Mouse (Mus musculus) frontal cortex, adult (tissue): ENCODE data around the gene Gpr12.
"Not testable (repeated sequence)": the region's sequence is repeated elsewhere in the genome, so short reads cannot be mapped to it uniquely, and the experiment has no call there.

Experiments used
- ATAC-seq: cut with Nextera tagmentation; 2 replicates; pipeline ENCODE4 v1.9.2; 2017; ENCODE audit warnings: mild to moderate bottlenecking, moderate library complexity, mixed read lengths; ENCODE audit not compliant: low TSS enrichment

Gpr12 gene

GRCm38 (mm10) chr5:146584478-146585306 is at the start of gene Gpr12:
Gene Gpr12 (minus strand): TSS chr5:146585239.
- ATAC-seq = peak; percentile 48

GRCm38 (mm10) chr5:146631602-146632001 is 46.6 kb upstream of the Gpr12 start:
- no peak for ATAC-seq

- no peak for ATAC-seq
Observed at GRCm38 (mm10) chr5:146630961-146631360, 45.9 kb upstream of the Gpr12 start.

DNA sequence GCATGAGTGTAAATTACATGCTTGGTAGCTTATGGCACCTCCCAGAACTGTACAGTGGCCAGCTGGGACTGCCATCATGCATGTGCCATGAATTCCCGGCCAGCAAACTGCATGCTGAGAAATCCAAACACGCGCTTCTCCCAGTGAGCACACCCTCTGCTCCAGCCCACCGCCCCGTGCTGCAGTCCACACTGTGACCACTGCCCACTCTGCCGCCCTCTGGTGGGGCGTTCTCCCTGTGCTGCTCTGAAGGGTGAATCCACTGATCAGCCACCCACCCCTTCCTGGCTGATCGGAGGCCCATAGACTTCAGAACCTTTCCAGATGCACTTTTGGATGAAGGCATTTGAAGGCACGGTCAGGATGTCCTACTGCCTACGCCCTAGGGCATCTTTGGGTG is 44.6 kb upstream of the Gpr12 start:
- ATAC-seq = no peak

GRCm38 (mm10) chr5:146628804-146629203 is 43.8 kb upstream of the Gpr12 start:
- ATAC-seq = peak; percentile 54

- ATAC-seq = peak; percentile 13; the same call in 1 of the 2 replicates
Observed at GRCm38 (mm10) chr5:146627901-146628300, 42.9 kb upstream of the Gpr12 start.

DNA sequence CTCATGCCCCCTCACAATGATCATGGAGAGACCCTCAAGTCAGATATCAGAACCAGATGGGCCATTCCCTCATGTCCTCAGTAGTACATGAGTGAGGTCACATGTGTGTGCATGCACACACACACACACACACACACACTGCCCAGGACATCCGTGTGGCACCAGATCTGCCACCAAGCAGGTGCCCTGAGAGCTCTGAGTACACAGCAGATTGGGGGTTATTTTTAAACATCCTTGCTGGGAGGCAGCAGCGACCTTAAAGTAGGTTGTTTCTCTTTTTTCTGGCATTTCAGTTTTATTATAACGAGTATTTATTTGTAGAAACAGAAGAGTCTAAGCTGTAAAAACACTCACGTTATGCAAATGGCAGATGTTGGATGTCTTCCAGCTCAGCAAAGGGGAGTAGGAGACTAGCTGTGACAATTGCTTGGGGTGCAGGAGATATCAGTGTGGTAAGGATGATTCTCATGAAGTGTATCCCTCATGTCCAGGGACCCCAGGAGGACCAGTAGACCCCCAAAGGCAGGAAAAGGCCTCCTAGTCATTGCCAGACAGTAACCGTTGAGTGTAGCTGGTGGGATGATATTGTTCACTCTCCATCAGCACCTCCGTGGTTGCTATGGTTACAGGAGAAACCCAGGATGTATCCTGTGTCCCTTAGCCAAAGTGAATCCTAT is 40.7 kb upstream of the Gpr12 start:
- peak; percentile 62 for ATAC-seq

DNA sequence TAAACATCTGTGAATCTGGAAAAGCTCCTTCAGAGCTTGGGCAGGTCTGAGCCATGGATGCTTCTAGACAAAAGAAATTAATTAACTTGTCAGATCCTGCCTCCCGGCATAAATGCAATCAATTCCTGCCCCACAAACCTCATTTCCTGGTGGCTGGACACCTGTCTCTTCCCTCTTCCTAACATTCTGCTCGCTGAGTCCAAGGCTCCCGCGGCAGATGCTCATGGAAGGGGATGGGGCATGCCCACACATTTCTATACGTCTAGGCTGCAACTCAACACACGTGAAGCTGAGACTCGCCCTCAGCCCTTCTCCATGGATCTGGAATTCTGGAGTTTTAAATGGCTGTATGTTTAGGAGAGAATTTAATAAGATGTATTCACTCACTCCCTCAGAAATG is 26.8 kb upstream of the Gpr12 start:
- no peak; the same call in 1 of the 2 replicates for ATAC-seq

GRCm38 (mm10) chr5:146611009-146611408 is 26.0 kb upstream of the Gpr12 start:
- no peak for ATAC-seq

DNA sequence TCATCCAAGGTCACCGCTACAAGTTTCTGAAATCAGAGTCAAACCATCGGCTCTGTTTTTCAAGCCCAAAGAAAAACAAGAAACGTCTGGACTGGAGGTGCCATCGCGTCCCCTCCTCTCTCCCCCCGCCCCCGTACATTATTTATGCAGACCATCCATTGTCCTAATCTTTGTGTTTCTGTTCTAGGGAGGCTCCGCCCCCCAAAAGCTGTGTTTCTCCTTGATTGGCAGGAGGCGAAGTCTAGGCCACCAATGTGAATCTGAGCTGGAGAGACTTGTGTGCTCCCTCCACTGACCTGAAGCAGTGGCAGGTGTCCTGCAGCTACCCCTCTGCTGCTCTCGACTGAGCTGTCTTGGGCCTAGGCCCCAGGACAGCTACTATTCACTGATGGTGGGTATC is 24.6 kb upstream of the Gpr12 start:
- no peak for ATAC-seq

DNA sequence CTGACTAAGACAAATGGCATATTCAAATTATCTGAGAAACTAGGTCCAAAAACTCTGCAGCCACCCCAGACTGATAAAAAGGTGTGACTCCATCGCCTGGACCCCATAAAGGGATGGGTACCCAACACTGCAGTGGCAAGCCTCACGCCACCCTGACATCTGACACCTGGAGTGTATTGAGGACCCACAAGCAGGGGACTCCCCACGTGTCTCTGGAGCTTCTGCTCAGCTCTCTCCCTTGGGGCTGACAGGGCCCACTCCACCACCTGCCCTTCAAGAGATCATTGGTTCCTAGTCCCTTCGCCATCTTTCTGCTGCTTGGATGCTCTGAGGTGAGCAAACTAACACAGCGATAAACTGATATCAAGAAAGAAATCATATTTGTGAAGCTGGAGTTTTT is 22.8 kb upstream of the Gpr12 start:
- ATAC-seq = no peak

- no peak for ATAC-seq
Observed at GRCm38 (mm10) chr5:146606895-146607294, 21.9 kb upstream of the Gpr12 start.

DNA sequence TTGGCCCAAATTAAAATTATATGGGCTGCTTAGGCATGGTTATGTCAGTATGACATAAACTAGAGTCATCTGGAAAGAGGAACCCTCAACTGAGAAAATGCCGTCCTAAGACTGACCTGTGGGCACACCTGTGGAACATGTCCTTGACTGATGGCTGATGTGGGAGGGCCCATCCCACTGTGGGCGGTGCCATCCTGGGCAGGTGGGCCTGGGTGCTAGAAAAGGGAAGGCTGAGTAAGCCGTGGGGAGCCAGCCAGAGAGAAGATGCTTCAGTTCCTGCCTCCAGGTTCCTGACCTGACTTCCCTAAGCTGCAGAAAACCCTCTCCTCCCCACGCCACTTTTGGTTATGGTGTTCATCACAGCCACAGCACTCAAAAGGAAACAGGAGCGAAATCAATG is 21.2 kb upstream of the Gpr12 start:
- no peak for ATAC-seq

GRCm38 (mm10) chr5:146599970-146600369 is 14.9 kb upstream of the Gpr12 start:
- ATAC-seq = no peak

GRCm38 (mm10) chr5:146599216-146599615 is 14.2 kb upstream of the Gpr12 start:
- not testable (repeated sequence) for ATAC-seq

- peak; percentile 55; the same call in 1 of the 2 replicates for ATAC-seq
Observed at GRCm38 (mm10) chr5:146598215-146599119, 13.4 kb upstream of the Gpr12 start.

DNA sequence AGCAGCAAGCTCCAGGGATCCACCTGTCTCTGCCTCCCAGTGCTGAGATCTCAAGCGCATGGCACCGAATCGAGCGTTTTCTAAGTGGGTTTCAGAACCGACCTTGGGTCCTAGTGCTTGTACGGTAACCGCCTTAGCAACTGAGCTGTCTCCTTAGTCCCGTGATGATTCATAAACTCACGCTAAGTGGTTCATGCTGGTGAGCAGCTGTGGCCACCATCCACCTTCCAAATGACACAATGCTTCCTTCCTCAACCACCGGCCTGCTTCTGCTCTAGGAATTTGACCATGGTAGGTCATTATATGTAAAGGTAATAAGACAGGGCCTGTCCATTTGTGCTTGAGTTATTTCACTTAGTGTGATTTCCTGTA is 12.4 kb upstream of the Gpr12 start:
- ATAC-seq = no peak

DNA sequence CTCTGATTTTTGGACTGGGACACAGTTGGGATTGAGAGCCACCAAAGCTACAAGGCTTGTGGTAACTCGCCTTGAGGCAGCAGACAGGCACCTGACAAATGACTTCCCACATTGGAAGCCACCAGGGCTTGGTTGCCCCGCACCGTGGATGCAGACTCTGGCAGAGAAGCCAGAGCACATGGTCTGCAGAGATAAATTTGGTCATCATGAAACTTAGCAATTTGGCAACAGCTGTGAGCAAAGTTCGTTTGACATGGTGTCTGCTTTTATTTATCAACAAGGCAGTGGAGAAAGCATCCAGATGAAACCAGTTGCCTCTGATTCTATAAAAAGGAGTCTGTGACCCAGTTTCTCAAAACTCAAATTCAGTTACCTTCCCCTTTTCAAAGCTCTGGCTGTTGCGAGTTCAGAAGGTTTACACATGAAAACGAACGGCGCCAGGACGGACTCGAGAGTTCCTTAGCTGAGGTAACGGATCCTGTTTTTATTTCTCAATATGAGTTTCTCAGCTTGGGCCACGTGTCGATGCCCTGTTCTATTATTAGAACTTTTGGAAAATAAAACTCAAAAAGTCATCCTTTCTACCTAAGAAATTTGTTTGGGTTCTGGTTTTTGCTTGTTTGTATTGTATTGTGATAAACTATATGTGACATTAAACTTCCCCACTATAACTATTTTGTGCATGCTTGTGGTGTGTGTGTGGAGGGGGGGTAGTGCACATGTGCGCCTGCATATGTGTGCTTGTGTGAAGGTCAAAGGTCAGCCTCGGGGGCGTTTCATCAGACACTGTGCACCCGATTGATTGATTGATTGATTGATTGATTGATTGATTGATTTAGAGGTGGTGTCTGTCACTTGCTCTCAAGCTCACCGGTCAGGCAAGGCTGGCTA is 11.8 kb upstream of the Gpr12 start:
- ATAC-seq = no peak

GRCm38 (mm10) chr5:146592580-146592979 is 7.5 kb upstream of the Gpr12 start:
- no peak for ATAC-seq

DNA sequence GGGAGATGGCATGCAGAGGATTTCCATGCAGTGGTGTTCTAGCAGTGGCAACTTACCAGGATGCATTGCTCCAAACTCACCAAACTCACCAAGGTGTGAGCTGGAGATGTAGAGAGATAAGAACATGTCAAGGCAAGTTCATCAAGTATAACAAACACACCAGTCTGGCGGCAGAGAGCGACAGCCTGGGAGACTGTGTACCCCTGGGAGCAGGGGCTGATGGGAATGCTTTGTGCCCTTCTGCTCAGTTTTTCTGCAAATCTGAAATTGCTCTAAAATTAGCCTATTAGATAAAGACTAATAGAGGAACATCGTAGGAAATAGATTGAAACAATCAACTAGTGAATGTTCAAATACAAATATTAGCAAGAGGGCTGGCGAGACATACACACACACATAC is 6.6 kb upstream of the Gpr12 start:
- no peak for ATAC-seq

DNA sequence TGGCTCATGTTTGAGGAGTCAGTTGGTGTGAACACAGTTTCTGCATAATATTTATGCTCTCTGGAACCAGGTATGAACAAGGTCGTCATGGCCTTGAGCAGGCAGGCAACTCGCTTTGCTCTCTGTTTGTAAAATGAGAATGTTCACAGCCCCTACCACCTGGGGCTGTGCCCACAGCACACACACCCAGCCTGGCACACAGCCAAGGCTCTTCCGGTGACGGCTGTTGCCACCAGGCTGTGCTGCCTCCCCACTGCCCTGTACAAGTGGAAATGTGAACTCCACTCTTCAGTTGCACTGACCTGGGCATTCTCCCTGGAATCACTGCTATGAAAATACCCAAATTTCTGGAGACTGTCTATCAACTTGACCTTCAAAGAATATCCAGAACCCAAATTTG is 5.9 kb upstream of the Gpr12 start:
- ATAC-seq = no peak
